Mouse (Mus musculus): ENCODE results near the gene Mis18bp1.
"Not testable (repeated sequence)": the region's sequence is repeated elsewhere in the genome, so short reads cannot be mapped to it uniquely, and the experiment has no call there.

Gene Mis18bp1

GRCm38 (mm10) chr12:65172021-65172951 lies at the start of gene Mis18bp1:
Gene Mis18bp1 (minus strand): TSS chr12:65172604.
- peak; percentile 91 to 95 for DNase-seq

- no peak for DNase-seq
These were observed 44.0 kb upstream of the Mis18bp1 start for GRCm38 (mm10) chr12:65216404-65216840.

GRCm38 (mm10) chr12:65206431-65206830 lies 34.0 kb upstream of the Mis18bp1 start:
- no peak for DNase-seq

GRCm38 (mm10) chr12:65201812-65202211 lies 29.4 kb upstream of the Mis18bp1 start:
- DNase-seq = no peak

- no peak for DNase-seq
These were observed 21.7 kb upstream of the Mis18bp1 start for GRCm38 (mm10) chr12:65194003-65194530.

- no peak for DNase-seq
These were observed 16.8 kb upstream of the Mis18bp1 start for GRCm38 (mm10) chr12:65189213-65189612.

- no peak for DNase-seq
These were observed 15.0 kb upstream of the Mis18bp1 start for GRCm38 (mm10) chr12:65187365-65187764.

- DNase-seq = no peak
These were observed 1.3 kb upstream of the Mis18bp1 start for GRCm38 (mm10) chr12:65173736-65174135.

GRCm38 (mm10) chr12:65172959-65173358 lies 555 bp upstream of the Mis18bp1 start:
- peak; percentile 52 to 70 for DNase-seq

GRCm38 (mm10) chr12:65136121-65136520 lies 36.3 kb downstream of the Mis18bp1 start:
- DNase-seq = not testable (repeated sequence)

GRCm38 (mm10) chr12:65119451-65119850 lies 53.0 kb downstream of the Mis18bp1 start:
- no peak for DNase-seq

GRCm38 (mm10) chr12:65118968-65119367 lies 53.4 kb downstream of the Mis18bp1 start:
- no peak for DNase-seq

- DNase-seq = not testable (repeated sequence)
These were observed 57.4 kb downstream of the Mis18bp1 start for GRCm38 (mm10) chr12:65114978-65115377.

- DNase-seq = no peak
These were observed 58.5 kb downstream of the Mis18bp1 start for GRCm38 (mm10) chr12:65113925-65114324.

GRCm38 (mm10) chr12:65112811-65113210 lies 59.6 kb downstream of the Mis18bp1 start:
- DNase-seq = no peak

GRCm38 (mm10) chr12:65111503-65111902 lies 60.9 kb downstream of the Mis18bp1 start:
- no peak for DNase-seq

GRCm38 (mm10) chr12:65108746-65109145 lies 63.7 kb downstream of the Mis18bp1 start:
- no peak for DNase-seq
